Mouse (Mus musculus): ENCODE measurements around the gene Gm13102.
"Not testable (repeated sequence)": the region's sequence is repeated elsewhere in the genome, so short reads cannot be mapped to it uniquely, and the experiment has no call there.

Gene Gm13102

DNA sequence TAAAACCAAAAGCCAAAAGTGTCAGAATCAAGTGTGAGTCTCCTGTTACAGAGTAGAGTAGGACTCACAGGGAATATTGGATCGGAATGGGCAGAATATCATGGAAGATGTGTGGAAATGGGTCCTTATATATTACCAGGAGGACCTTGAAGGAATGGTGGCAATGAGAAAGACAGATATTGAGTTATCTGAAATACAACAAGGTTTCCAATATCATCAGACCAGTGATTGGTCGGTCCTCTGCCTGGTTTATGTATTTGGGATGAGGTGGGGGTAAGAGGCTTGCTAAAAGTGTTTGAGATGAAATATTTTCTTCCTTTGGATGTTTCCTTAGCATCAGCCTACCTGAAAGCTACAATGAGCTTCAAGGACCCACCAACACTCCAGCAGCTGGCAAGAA, at the start of gene Gm13102:
Gene Gm13102, plus strand, starts transcription at position 301 of the 400 bp plus-strand sequence.
- DNase-seq (ENCODE audit: extremely low spot score, low spot score), result not testable (repeated sequence)

DNA sequence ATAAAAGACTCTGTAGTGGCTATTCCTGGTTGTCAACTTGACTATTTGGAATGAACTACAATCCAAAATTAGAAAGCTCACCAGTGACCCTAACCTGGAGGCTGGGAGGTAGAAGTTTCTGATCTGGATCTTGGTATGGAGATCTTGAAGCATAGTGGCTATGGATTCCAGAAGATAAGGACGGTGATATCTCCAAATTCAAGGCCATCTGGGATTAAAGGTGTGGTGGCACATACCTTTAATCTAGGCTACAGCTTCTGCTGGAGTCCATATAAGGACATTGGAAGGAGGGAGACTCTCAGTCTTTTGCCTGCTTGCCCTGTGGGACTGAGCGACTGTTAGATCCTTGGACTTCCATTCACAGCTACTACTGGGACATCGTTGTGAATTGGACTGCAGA, 47.4 kb upstream of the Gm13102 start, which contains the start of gene Pramel4:
Gene Pramel4, plus strand, starts transcription at position 301 of the 400 bp plus-strand sequence.
- not testable (repeated sequence) for DNase-seq (ENCODE audit: extremely low spot score, low spot score)
